Mouse (Mus musculus): ENCODE results near the gene Igdcc4. TPM values are rescaled to one million over a fixed set of nuclear protein-coding genes. Genes with fewer than 3 reads are reported as not detected.

Gene Igdcc4
- total and polyA plus RNA-seq, 2 experiments from 2014 or later: 9.6 to 30.7 TPM

GRCm38 (mm10) chr9:65142399-65142798 is 41.1 kb downstream of the Igdcc4 start:
- Histone ChIP-seq H3K9me3 (ENCODE audit: low read length) (no peaks in the 10 kb centered on the region), H3K27ac (ENCODE audit: low read depth, low read length) (peak overlapping the region; percentile 91), H3K4me3 (ENCODE audit: low read depth, low read length) (peak overlapping the region; percentile 76), H3K36me3 (ENCODE audit: insufficient read depth) (0 out of 2 replicates have a peak, but pooled peaks cover 3% of the 10 kb centered on the region), H3K9ac (peak overlapping the region; percentile 85), H3K4me1 (ENCODE audit: insufficient read depth) (peaks cover 9% of the 10 kb centered on the region; the same call in 1 of the 2 replicates), H3K4me2 (ENCODE audit: low read depth) (peak overlapping the region; percentile 94), H3K27me3 (ENCODE audit: insufficient read depth, low read length) (no peaks in the 10 kb centered on the region)
- ATAC-seq (no peak), DNase-seq (no peak)
- no peak for TF ChIP-seq CTCF (IDR thresholded peaks at IDR 0.05; ENCODE audit: low read depth)
- 3% methylated on average over 8 of the region's 8 CpGs for WGBS

GRCm38 (mm10) chr9:65146001-65146400 is 44.7 kb downstream of the Igdcc4 start:
- ATAC-seq (no peak), DNase-seq (no peak)
- Histone ChIP-seq H3K4me2 (ENCODE audit: low read depth) (no peak overlapping the region), H3K4me1 (ENCODE audit: insufficient read depth) (0 out of 2 replicates have a peak, but pooled peaks cover 5% of the 10 kb centered on the region), H3K36me3 (ENCODE audit: insufficient read depth) (peaks cover 10% of the 10 kb centered on the region), H3K27ac (ENCODE audit: low read depth, low read length) (no peak overlapping the region), H3K27me3 (ENCODE audit: insufficient read depth, low read length) (no peaks in the 10 kb centered on the region), H3K9ac (no peak overlapping the region), H3K4me3 (ENCODE audit: low read depth, low read length) (no peak overlapping the region), H3K9me3 (ENCODE audit: low read length) (no peaks in the 10 kb centered on the region)
- TF ChIP-seq CTCF (IDR thresholded peaks at IDR 0.05; ENCODE audit: low read depth): no peak
- WGBS: 54% methylated on average over 5 of the region's 5 CpGs

GRCm38 (mm10) chr9:65148507-65148906 is 47.2 kb downstream of the Igdcc4 start:
- TF ChIP-seq CTCF (IDR thresholded peaks at IDR 0.05; ENCODE audit: low read depth): no peak
- Histone ChIP-seq H3K27me3 (ENCODE audit: insufficient read depth, low read length) (no peaks in the 10 kb centered on the region), H3K36me3 (ENCODE audit: insufficient read depth) (peaks cover 10% of the 10 kb centered on the region)

GRCm38 (mm10) chr9:65152711-65153330 is 51.5 kb downstream of the Igdcc4 start:
- H3K9me3 ChIP-seq (ENCODE audit: low read length): no peaks in the 10 kb centered on the region
- H3K9ac ChIP-seq: no peak overlapping the region
- H3K4me3 ChIP-seq (ENCODE audit: low read depth, low read length): no peak overlapping the region
- peak overlapping the region; percentile 75 for H3K27ac ChIP-seq (ENCODE audit: low read depth, low read length)
- H3K4me2 ChIP-seq (ENCODE audit: low read depth): no peak overlapping the region
- H3K27me3 ChIP-seq (ENCODE audit: insufficient read depth, low read length): no peaks in the 10 kb centered on the region
- DNase-seq (peak; percentile 56), ATAC-seq (peak; percentile 90)
- H3K4me1 ChIP-seq (ENCODE audit: insufficient read depth): peaks cover 4% of the 10 kb centered on the region; the same call in 1 of the 2 replicates
- peaks cover 4% of the 10 kb centered on the region for H3K36me3 ChIP-seq (ENCODE audit: insufficient read depth)
- no peak for TF ChIP-seq CTCF (IDR thresholded peaks at IDR 0.05; ENCODE audit: low read depth)
- 25% methylated on average over 6 of the region's 6 CpGs for WGBS

More at GRCm38 (mm10) chr9:65148507-65148906, 47.2 kb downstream of the Igdcc4 start:
- ATAC-seq (no peak), DNase-seq (no peak)
- Histone ChIP-seq H3K4me3 (ENCODE audit: low read depth, low read length) (no peak overlapping the region), H3K9ac (no peak overlapping the region), H3K4me1 (ENCODE audit: insufficient read depth) (peaks cover 4% of the 10 kb centered on the region; the same call in 1 of the 2 replicates), H3K27ac (ENCODE audit: low read depth, low read length) (no peak overlapping the region), H3K9me3 (ENCODE audit: low read length) (no peaks in the 10 kb centered on the region), H3K4me2 (ENCODE audit: low read depth) (no peak overlapping the region)
- 80% methylated on average over 7 of the region's 7 CpGs for WGBS

GRCm38 (mm10) chr9:65153331-65153711 is 52.0 kb downstream of the Igdcc4 start:
- Histone ChIP-seq H3K4me2 (ENCODE audit: low read depth) (no peak overlapping the region), H3K36me3 (ENCODE audit: insufficient read depth) (peaks cover 4% of the 10 kb centered on the region), H3K4me1 (ENCODE audit: insufficient read depth) (peaks cover 4% of the 10 kb centered on the region; the same call in 1 of the 2 replicates), H3K9ac (no peak overlapping the region), H3K4me3 (ENCODE audit: low read depth, low read length) (no peak overlapping the region), H3K27me3 (ENCODE audit: insufficient read depth, low read length) (no peaks in the 10 kb centered on the region), H3K9me3 (ENCODE audit: low read length) (no peaks in the 10 kb centered on the region), H3K27ac (ENCODE audit: low read depth, low read length) (peak overlapping the region; percentile 75)
- peak; percentile 35 for DNase-seq
- 9% methylated on average over 5 of the region's 5 CpGs for WGBS
- TF ChIP-seq CTCF (IDR thresholded peaks at IDR 0.05; ENCODE audit: low read depth): no peak
- peak; percentile 67 for ATAC-seq

GRCm38 (mm10) chr9:65154692-65155455 is 53.6 kb downstream of the Igdcc4 start:
- no peak overlapping the region for H3K27ac ChIP-seq (ENCODE audit: low read depth, low read length)
- H3K9me3 ChIP-seq (ENCODE audit: low read length): no peaks in the 10 kb centered on the region
- TF ChIP-seq CTCF (IDR thresholded peaks at IDR 0.05; ENCODE audit: low read depth): no peak
- peaks cover 4% of the 10 kb centered on the region; the same call in 1 of the 2 replicates for H3K36me3 ChIP-seq (ENCODE audit: insufficient read depth)
- H3K4me3 ChIP-seq (ENCODE audit: low read depth, low read length): no peak overlapping the region
- H3K9ac ChIP-seq: no peak overlapping the region
- H3K4me2 ChIP-seq (ENCODE audit: low read depth): no peak overlapping the region
- no peaks in the 10 kb centered on the region for H3K27me3 ChIP-seq (ENCODE audit: insufficient read depth, low read length)
- ATAC-seq: no peak
- no peak for DNase-seq
- WGBS: 77% methylated on average over 9 of the region's 9 CpGs
- H3K4me1 ChIP-seq (ENCODE audit: insufficient read depth): peaks cover 4% of the 10 kb centered on the region; the same call in 1 of the 2 replicates

- WGBS: 11% methylated on average over 8 of the region's 8 CpGs
Observed at GRCm38 (mm10) chr9:65156604-65157003, 55.3 kb downstream of the Igdcc4 start.

More at GRCm38 (mm10) chr9:65156604-65157003, 55.3 kb downstream of the Igdcc4 start:
- ATAC-seq (peak; percentile 9; the same call in 1 of the 2 replicates), DNase-seq (no peak)
- Histone ChIP-seq H3K36me3 (ENCODE audit: insufficient read depth) (no peaks in the 10 kb centered on the region; the same call in 1 of the 2 replicates), H3K4me1 (ENCODE audit: insufficient read depth) (peaks cover 4% of the 10 kb centered on the region; the same call in 1 of the 2 replicates), H3K9me3 (ENCODE audit: low read length) (no peaks in the 10 kb centered on the region), H3K27ac (ENCODE audit: low read depth, low read length) (no peak overlapping the region), H3K27me3 (ENCODE audit: insufficient read depth, low read length) (no peaks in the 10 kb centered on the region), H3K4me2 (ENCODE audit: low read depth) (0 out of 2 replicates have a peak overlapping the region, but pooled peaks have one; percentile 4), H3K4me3 (ENCODE audit: low read depth, low read length) (no peak overlapping the region), H3K9ac (no peak overlapping the region)
- TF ChIP-seq CTCF (IDR thresholded peaks at IDR 0.05; ENCODE audit: low read depth): no peak

Data from forebrain, postnatal 0 days (tissue).